Mouse (Mus musculus) embryo, embryonic 11 days (tissue): ENCODE measurements around the gene Copa.

ENCODE experiments used
- DNase-seq: peaks from one replicate; pipeline ENCODE4 v3.0.0-alpha.2; 2015

Copa gene

GRCm38 (mm10) chr1:172147835-172148278 lies 65.5 kb downstream of the Copa start, which contains the start of gene Dcaf8:
Gene Dcaf8, plus strand, starts transcription at chr1:172148084.
- DNase-seq: peak; percentile 99

GRCm38 (mm10) chr1:172148279-172148954 lies 66.1 kb downstream of the Copa start:
- peak; percentile 76 for DNase-seq

GRCm38 (mm10) chr1:172148955-172149815 lies 66.9 kb downstream of the Copa start:
- peak; percentile 33 for DNase-seq

DNA sequence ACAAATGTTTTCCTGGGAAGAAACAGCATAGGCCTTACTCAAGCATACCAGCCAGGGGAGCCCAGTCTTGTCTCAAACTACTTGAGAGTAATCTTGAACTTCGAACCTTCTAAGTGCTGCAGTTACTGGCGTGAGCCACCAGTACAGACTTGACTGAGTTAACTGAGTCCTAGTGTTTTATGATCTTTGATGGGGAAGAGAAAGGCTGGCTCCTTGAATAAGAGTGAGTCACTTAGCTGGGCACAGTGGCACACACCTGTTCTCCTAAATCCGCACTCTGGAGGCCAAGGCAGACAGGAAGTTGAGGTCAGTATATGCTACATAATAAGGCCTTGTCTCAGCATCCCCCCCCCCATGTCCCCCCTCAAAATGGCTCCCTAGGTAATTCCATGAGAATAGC lies 72.2 kb downstream of the Copa start:
- no peak for DNase-seq

DNA sequence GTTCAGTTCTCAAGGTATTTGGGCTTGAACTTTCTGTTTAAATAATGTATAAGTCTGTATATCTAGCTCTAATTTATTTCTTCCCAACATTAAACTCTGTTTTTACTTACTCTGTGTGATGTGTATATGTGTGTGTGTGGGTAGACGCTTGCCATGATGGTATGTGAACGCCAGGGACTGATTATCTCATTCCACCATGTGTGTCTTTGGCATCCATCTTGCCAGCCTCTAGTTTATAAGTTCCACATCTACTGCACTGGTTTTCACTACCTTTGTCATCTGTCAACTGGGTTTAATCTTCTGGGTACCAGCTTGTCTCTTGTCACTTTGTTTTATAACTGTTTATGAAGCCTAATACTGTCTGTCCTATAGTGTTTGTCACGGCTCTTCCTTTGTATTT lies 73.2 kb downstream of the Copa start:
- DNase-seq: no peak

- DNase-seq: no peak
These were observed 77.6 kb downstream of the Copa start for GRCm38 (mm10) chr1:172159970-172160369.

- no peak for DNase-seq
These were observed 78.2 kb downstream of the Copa start for GRCm38 (mm10) chr1:172160508-172160907.

GRCm38 (mm10) chr1:172162009-172162408 lies 79.7 kb downstream of the Copa start:
- DNase-seq: peak; percentile 42

GRCm38 (mm10) chr1:172162959-172163358 lies 80.6 kb downstream of the Copa start:
- DNase-seq: no peak

GRCm38 (mm10) chr1:172167911-172168310 lies 85.6 kb downstream of the Copa start:
- DNase-seq: no peak

- DNase-seq: no peak
These were observed 87.5 kb downstream of the Copa start for GRCm38 (mm10) chr1:172169809-172170208.
